Mouse (Mus musculus) liver, embryonic 13.5 days (tissue): Measurements from ENCODE around the gene Gm49318. TPM values are rescaled to one million over a fixed set of nuclear protein-coding genes. Genes with fewer than 3 reads are reported as not detected.

Experiments used
- ATAC-seq: fragments of 200-750 bp; cut with Nextera tagmentation; 2 replicates; pipeline ENCODE4 v1.8.0; 2017; ENCODE audit warnings: low read depth, mild to moderate bottlenecking, moderate number of reproducible peaks, moderate library complexity
- DNase-seq: peaks from one replicate; pipeline ENCODE4 v3.0.0; 2022
- H3K27ac ChIP-seq: fragments of 300-500 bp; sonication (generic); 2 replicates; pipeline ENCODE4 v1.5.1; 2015; ENCODE audit warnings: moderate library complexity, mild to moderate bottlenecking, inconsistent platforms
- H3K27me3 ChIP-seq: fragments of 300-500 bp; sonication (generic); 2 replicates; pipeline ENCODE4 v1.6.1; 2015; ENCODE audit warnings: mild to moderate bottlenecking, inconsistent platforms
- H3K36me3 ChIP-seq: fragments of 300-500 bp; sonication (generic); 2 replicates; pipeline ENCODE4 v1.6.1; 2015; ENCODE audit warnings: mild to moderate bottlenecking, inconsistent platforms
- H3K4me1 ChIP-seq: fragments of 300-500 bp; sonication (generic); replicated peaks from 2 replicates; pipeline ENCODE4 v1.6.1; 2015; ENCODE audit warnings: inconsistent platforms
- H3K4me2 ChIP-seq: fragments of 300-500 bp; sonication (generic); 2 replicates; pipeline ENCODE4 v1.6.1; 2015; ENCODE audit warnings: inconsistent platforms, mild to moderate bottlenecking, moderate library complexity
- H3K4me3 ChIP-seq: fragments of 300-500 bp; sonication (generic); replicated peaks from 2 replicates; pipeline ENCODE4 v1.5.1; 2015; ENCODE audit warnings: mild to moderate bottlenecking, inconsistent platforms
- H3K9ac ChIP-seq: fragments of 300-500 bp; sonication (generic); 2 replicates; pipeline ENCODE4 v1.6.1; 2015; ENCODE audit warnings: mild to moderate bottlenecking, inconsistent platforms
- H3K9me3 ChIP-seq: fragments of 300-500 bp; sonication (generic); replicated peaks from 2 replicates; pipeline ENCODE4 v1.6.1; 2016; ENCODE audit warnings: inconsistent platforms
- WGBS: fragments of 180-500 bp; shearing (Covaris S2); methylation state at CpG from one replicate; pipeline ENCODE4 v1.1.7; 2015; ENCODE audit not compliant: insufficient replicate concordance; 5-methylcytosine and 5-hydroxymethylcytosine counted together
- polyA plus RNA-seq: library from polyadenylated mRNA; unstranded; fragments of >200 nt; fragmentation: Nextera tagmentation; extraction: Ambion mirVana; gene quantifications from 2 replicates; pipeline ENCODE4 v1.2.1, GENCODE M21; 2015

Gm49318 gene
- polyA plus RNA-seq, 1 experiment from 2014 or later: not detected

- H3K27me3 ChIP-seq: no peaks in the 10 kb centered on the region
- no peak overlapping the region for H3K4me2 ChIP-seq
- H3K27ac ChIP-seq: no peak overlapping the region
- DNase-seq (no peak), ATAC-seq (no peak)
- H3K36me3 ChIP-seq: peaks cover 67% of the 10 kb centered on the region
- H3K9me3 ChIP-seq: no peaks in the 10 kb centered on the region
- no peak overlapping the region for H3K4me3 ChIP-seq
- no peak overlapping the region for H3K9ac ChIP-seq
- H3K4me1 ChIP-seq: peaks cover 21% of the 10 kb centered on the region
- WGBS: 83% methylated on average over 5 of the region's 5 CpGs
These were observed 3.9 kb downstream of the Gm49318 start for GRCm38 (mm10) chr9:22067195-22067594.

- ATAC-seq (no peak), DNase-seq (no peak)
- Histone ChIP-seq H3K27me3 (no peaks in the 10 kb centered on the region), H3K4me1 (peaks cover 14% of the 10 kb centered on the region), H3K9me3 (no peaks in the 10 kb centered on the region), H3K9ac (no peak overlapping the region), H3K4me3 (no peak overlapping the region), H3K36me3 (peaks cover 66% of the 10 kb centered on the region), H3K27ac (no peak overlapping the region), H3K4me2 (no peak overlapping the region)
- WGBS: 43% methylated on average over 3 of the region's 3 CpGs
These were observed 4.6 kb downstream of the Gm49318 start for GRCm38 (mm10) chr9:22066433-22066832.

- ATAC-seq (0 out of 2 replicates have a peak, but pooled peaks have one; percentile 16), DNase-seq (no peak)
- Histone ChIP-seq H3K9me3 (no peaks in the 10 kb centered on the region), H3K4me3 (no peak overlapping the region), H3K9ac (no peak overlapping the region), H3K4me2 (no peak overlapping the region), H3K27me3 (no peaks in the 10 kb centered on the region), H3K4me1 (peaks cover 14% of the 10 kb centered on the region), H3K36me3 (peaks cover 66% of the 10 kb centered on the region), H3K27ac (no peak overlapping the region)
- 77% methylated on average over 11 of the region's 11 CpGs for WGBS
These were observed 5.4 kb downstream of the Gm49318 start for GRCm38 (mm10) chr9:22065642-22066041.

GRCm38 (mm10) chr9:22064341-22064740 lies 6.7 kb downstream of the Gm49318 start:
- ATAC-seq: no peak
- DNase-seq: no peak
- Histone ChIP-seq H3K9ac (no peak overlapping the region), H3K4me1 (peaks cover under 1% of the 10 kb centered on the region; the same call in 1 of the 2 replicates), H3K36me3 (peaks cover 66% of the 10 kb centered on the region), H3K27me3 (no peaks in the 10 kb centered on the region), H3K27ac (no peak overlapping the region), H3K9me3 (0 out of 2 replicates have a peak, but pooled peaks cover 2% of the 10 kb centered on the region), H3K4me3 (no peak overlapping the region), H3K4me2 (no peak overlapping the region)
- 82% methylated on average over 3 of the region's 3 CpGs for WGBS

- Histone ChIP-seq H3K36me3 (peaks cover 60% of the 10 kb centered on the region), H3K9me3 (0 out of 2 replicates have a peak, but pooled peaks cover 4% of the 10 kb centered on the region), H3K4me1 (peaks cover under 1% of the 10 kb centered on the region; the same call in 1 of the 2 replicates)
These were observed 9.7 kb downstream of the Gm49318 start for GRCm38 (mm10) chr9:22061339-22061738.

GRCm38 (mm10) chr9:22058011-22058424 lies 13.0 kb downstream of the Gm49318 start:
- H3K4me3 ChIP-seq: no peak overlapping the region
- DNase-seq (no peak), ATAC-seq (no peak)
- peaks cover 32% of the 10 kb centered on the region for H3K36me3 ChIP-seq
- no peak overlapping the region for H3K9ac ChIP-seq
- no peak overlapping the region for H3K4me2 ChIP-seq
- H3K9me3 ChIP-seq: 0 out of 2 replicates have a peak, but pooled peaks cover 4% of the 10 kb centered on the region
- peaks cover 16% of the 10 kb centered on the region for H3K4me1 ChIP-seq
- no peak overlapping the region for H3K27ac ChIP-seq
- 82% methylated on average over 9 of the region's 9 CpGs for WGBS
- peaks cover 33% of the 10 kb centered on the region for H3K27me3 ChIP-seq

More at GRCm38 (mm10) chr9:22061339-22061738, 9.7 kb downstream of the Gm49318 start:
- H3K27ac ChIP-seq: no peak overlapping the region
- ATAC-seq: no peak
- H3K4me3 ChIP-seq: no peak overlapping the region
- no peak overlapping the region for H3K4me2 ChIP-seq
- H3K27me3 ChIP-seq: no peaks in the 10 kb centered on the region
- no peak overlapping the region for H3K9ac ChIP-seq
- no peak for DNase-seq
- 68% methylated on average over 2 of the region's 2 CpGs for WGBS

- DNase-seq: no peak
- H3K27ac ChIP-seq: no peak overlapping the region
- no peak for ATAC-seq
- H3K9me3 ChIP-seq: 0 out of 2 replicates have a peak, but pooled peaks cover 4% of the 10 kb centered on the region
- no peak overlapping the region for H3K4me2 ChIP-seq
- H3K9ac ChIP-seq: no peak overlapping the region
- peaks cover 24% of the 10 kb centered on the region for H3K36me3 ChIP-seq
- H3K27me3 ChIP-seq: peaks cover 42% of the 10 kb centered on the region
- no peak overlapping the region for H3K4me3 ChIP-seq
- H3K4me1 ChIP-seq: peaks cover 16% of the 10 kb centered on the region
- WGBS: 80% methylated on average over 9 of the region's 9 CpGs
These were observed 14.0 kb downstream of the Gm49318 start for GRCm38 (mm10) chr9:22057031-22057517.

- 62% methylated on average over 9 of the region's 9 CpGs for WGBS
- Histone ChIP-seq H3K9ac (no peak overlapping the region), H3K27ac (no peak overlapping the region), H3K4me1 (peaks cover 22% of the 10 kb centered on the region), H3K4me2 (no peak overlapping the region), H3K27me3 (peaks cover 49% of the 10 kb centered on the region), H3K36me3 (peaks cover 24% of the 10 kb centered on the region), H3K4me3 (no peak overlapping the region), H3K9me3 (0 out of 2 replicates have a peak, but pooled peaks cover 4% of the 10 kb centered on the region)
- DNase-seq (no peak), ATAC-seq (no peak)
These were observed 14.7 kb downstream of the Gm49318 start for GRCm38 (mm10) chr9:22056303-22056910.

GRCm38 (mm10) chr9:22055713-22056112 lies 15.3 kb downstream of the Gm49318 start:
- Histone ChIP-seq H3K4me2 (no peak overlapping the region), H3K4me1 (peaks cover 29% of the 10 kb centered on the region), H3K27ac (no peak overlapping the region), H3K27me3 (peaks cover 56% of the 10 kb centered on the region), H3K9ac (no peak overlapping the region), H3K36me3 (peaks cover 24% of the 10 kb centered on the region), H3K4me3 (no peak overlapping the region), H3K9me3 (0 out of 2 replicates have a peak, but pooled peaks cover 4% of the 10 kb centered on the region)
- ATAC-seq (no peak), DNase-seq (no peak)
- 37% methylated on average over 29 of the region's 29 CpGs for WGBS

- H3K9ac ChIP-seq: no peak overlapping the region
- no peak overlapping the region for H3K27ac ChIP-seq
- DNase-seq: peak; percentile 51
- ATAC-seq: peak; percentile 67
- peak overlapping the region; percentile 22 for H3K4me3 ChIP-seq
- WGBS: 2% methylated on average over 32 of the region's 32 CpGs
- peaks cover 40% of the 10 kb centered on the region for H3K4me1 ChIP-seq
- peaks cover 20% of the 10 kb centered on the region for H3K36me3 ChIP-seq
- H3K27me3 ChIP-seq: peaks cover 68% of the 10 kb centered on the region
- 0 out of 2 replicates have a peak, but pooled peaks cover 3% of the 10 kb centered on the region for H3K9me3 ChIP-seq
- H3K4me2 ChIP-seq: peak overlapping the region; percentile 46
These were observed 16.5 kb downstream of the Gm49318 start for GRCm38 (mm10) chr9:22054411-22055076.

GRCm38 (mm10) chr9:22053657-22054056 lies 17.4 kb downstream of the Gm49318 start:
- H3K4me3 ChIP-seq: no peak overlapping the region
- WGBS: 22% methylated on average over 6 of the region's 7 CpGs
- H3K4me1 ChIP-seq: peaks cover 44% of the 10 kb centered on the region
- H3K9ac ChIP-seq: no peak overlapping the region
- no peak overlapping the region for H3K4me2 ChIP-seq
- no peak overlapping the region for H3K27ac ChIP-seq
- peaks cover 77% of the 10 kb centered on the region for H3K27me3 ChIP-seq
- no peak for DNase-seq
- no peak for ATAC-seq
- H3K36me3 ChIP-seq: peaks cover 16% of the 10 kb centered on the region
- no peaks in the 10 kb centered on the region for H3K9me3 ChIP-seq
